ENCODE assay signal across 8 mouse cellular contexts in genomic region chr10:78069101-78070011, GRCm38 (mm10). TPM values are rescaled to one million over a fixed set of nuclear protein-coding genes. Genes with fewer than 3 reads are reported as not detected.
DNase-seq lines count a peak whose midpoint lies in the region; ATAC-seq and TF ChIP-seq lines count a peak whose summit lies in the region.

TSS of gene Icosl (plus strand) at chr10:78069302.

- H3K27me3 ChIP-seq in intestine, embryonic 14.5 days (replicated peaks; ENCODE audit: control insufficient read depth, insufficient read depth, low read length), result no peaks in the 10 kb centered on the region; the same call in 1 of the 2 replicates

- H3K4me2 ChIP-seq in intestine, embryonic 14.5 days (ENCODE audit: low read length), result peak within 1 kb of the TSS; percentile 97

- intact Hi-C loops in left cerebral cortex, postnatal 4 days (cut with DNase I), result no loop called here

- H3K9ac ChIP-seq in intestine, embryonic 14.5 days (ENCODE audit: low read length), result peak within 1 kb of the TSS; percentile 42

- peak; percentile 91 for ATAC-seq in intestine, embryonic 14.5 days (replicated peaks; ENCODE audit: low FRiP score, low TSS enrichment, low read depth)

- H3K9me3 ChIP-seq in intestine, embryonic 14.5 days (ENCODE audit: control insufficient read depth, low read length), result no peaks in the 10 kb centered on the region

- H3K27ac ChIP-seq in cortical plate, adult 2 months (ENCODE audit: insufficient read depth, low read length), result no peak within 1 kb of the TSS
- H3K27ac ChIP-seq in intestine, embryonic 14.5 days (ENCODE audit: low read depth), result no peak within 1 kb of the TSS

- DNase-seq in adrenal gland, adult 18-20 months (ENCODE audit: low spot score in 2 of 2), result peak; percentile 83 to 87
- no peak for DNase-seq in gonadal fat pad, adult 2 months (ENCODE audit: low read depth)
- peak; percentile 84 for DNase-seq in intestine, embryonic 14.5 days (ENCODE audit: low spot score)
- peak; percentile 70 for DNase-seq in left cerebral cortex, postnatal 4 days
- peak; percentile 82 for DNase-seq in mesoderm, embryonic 11.5 days (ENCODE audit: low read depth, low spot score)
- peak; percentile 52 for DNase-seq in right cerebral cortex, postnatal 4 days
- DNase-seq in urinary bladder, postnatal 4 days (ENCODE audit: low spot score in 2 of 2), result peak; percentile 82 to 83

- H3K4me1 ChIP-seq in cortical plate, adult 2 months (ENCODE audit: control insufficient read depth, insufficient read depth, low read length), result no peaks in the 10 kb centered on the region
- H3K4me1 ChIP-seq in intestine, embryonic 14.5 days (replicated peaks; ENCODE audit: control insufficient read depth, insufficient read depth, low read length), result peaks cover 4% of the 10 kb centered on the region; the same call in 1 of the 2 replicates

- peak within 1 kb of the TSS; percentile 36 for H3K4me3 ChIP-seq in cortical plate, adult 2 months (ENCODE audit: insufficient read depth, low read length)
- H3K4me3 ChIP-seq in intestine, embryonic 14.5 days (ENCODE audit: low read depth, low read length), result peak within 1 kb of the TSS; percentile 67

- WGBS in intestine, embryonic 14.5 days, result under 1% methylated on average over 61 of the region's 66 CpGs

- TF ChIP-seq POLR2A in cortical plate, adult 2 months (IDR thresholded peaks at IDR 0.05; ENCODE audit: extremely low read depth, insufficient read depth, low read length), result 0 out of 2 replicates have a peak, but pooled peaks have one; percentile 28

- no peaks in the 10 kb centered on the region for H3K36me3 ChIP-seq in intestine, embryonic 14.5 days (ENCODE audit: control insufficient read depth, insufficient read depth, low read length)

- no peak for TF ChIP-seq CTCF in cortical plate, adult 2 months (IDR thresholded peaks at IDR 0.05; ENCODE audit: extremely low read depth, insufficient read depth, low read length)

RNA-seq across cellular contexts. Expression of gene Icosl, which starts in this region (rescaled TPM):
- total RNA-seq in adrenal gland, adult 18-20 months (2021), result 10 to 100 TPM; 13.2 to 18.2 TPM
- polyA plus RNA-seq in cortical plate, adult 2 months (2012; rRNA removed), result 5.3 and 6.3 TPM in 2 replicates
- polyA plus RNA-seq in gonadal fat pad, adult 2 months (2012; rRNA removed), result 25.3 and 31.3 TPM in 2 replicates
- 3.9 and 4.7 TPM in 2 replicates for polyA plus RNA-seq in intestine, embryonic 14.5 days (2014; fragmentation: Nextera tagmentation; extraction: Ambion mirVana)
- total RNA-seq in left cerebral cortex, postnatal 4 days (2021), result under 1 TPM; 0.85 to 0.98 TPM

Comparison
In these comparisons a context has a peak if more than half of its experiments do, and no peak if none do; other contexts are left out.
1. RNA of gene Icosl (total RNA-seq): 13.2 to 18.2 TPM in adrenal gland, adult 18-20 months; 0.85 to 0.98 TPM in left cerebral cortex, postnatal 4 days; every median in the first group is over 4 times any median in the second.
2. Peak in DNase-seq in left cerebral cortex, postnatal 4 days; RNA of the gene not detected or under 1 TPM.